Mouse (Mus musculus): ENCODE data around the gene Defb21.

Gene Defb21

DNA sequence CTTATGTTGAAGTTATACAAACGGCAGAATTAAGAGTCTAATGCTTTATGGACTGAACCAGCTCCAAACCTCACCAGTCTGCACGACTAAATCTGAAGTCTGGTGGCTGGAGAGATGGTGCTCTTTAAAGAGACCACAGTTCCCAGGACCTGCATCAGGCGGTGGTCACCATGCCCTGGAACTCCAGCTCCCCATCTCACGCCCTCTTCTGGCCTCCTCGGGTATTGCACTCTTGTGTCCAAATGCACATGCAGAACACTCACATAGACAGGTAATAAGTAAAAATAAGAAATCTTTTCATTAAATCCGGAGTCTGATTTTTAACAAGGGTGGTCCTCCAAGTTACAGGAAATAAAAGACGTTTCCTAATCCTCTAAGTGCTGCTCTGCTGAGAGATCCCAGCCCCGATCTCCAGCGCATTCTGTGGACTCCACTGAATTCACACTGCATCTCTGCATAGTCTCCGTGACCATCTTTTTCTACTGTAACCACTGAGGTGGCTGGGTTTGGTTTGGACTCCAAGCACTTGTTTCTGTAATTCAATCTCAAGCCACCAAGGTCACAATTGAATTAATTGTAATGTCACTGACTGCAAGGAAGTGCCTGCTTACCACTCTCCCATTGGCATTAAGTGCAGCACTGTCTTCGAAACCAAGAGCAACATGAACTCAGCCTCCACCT lies at the start of gene Defb21:
Gene Defb21 (plus strand): TSS at position 631 of the 681 bp plus-strand sequence.
- no peak for DNase-seq (ENCODE audit: low read depth in 2 of 2, low spot score in 2 of 2)

DNA sequence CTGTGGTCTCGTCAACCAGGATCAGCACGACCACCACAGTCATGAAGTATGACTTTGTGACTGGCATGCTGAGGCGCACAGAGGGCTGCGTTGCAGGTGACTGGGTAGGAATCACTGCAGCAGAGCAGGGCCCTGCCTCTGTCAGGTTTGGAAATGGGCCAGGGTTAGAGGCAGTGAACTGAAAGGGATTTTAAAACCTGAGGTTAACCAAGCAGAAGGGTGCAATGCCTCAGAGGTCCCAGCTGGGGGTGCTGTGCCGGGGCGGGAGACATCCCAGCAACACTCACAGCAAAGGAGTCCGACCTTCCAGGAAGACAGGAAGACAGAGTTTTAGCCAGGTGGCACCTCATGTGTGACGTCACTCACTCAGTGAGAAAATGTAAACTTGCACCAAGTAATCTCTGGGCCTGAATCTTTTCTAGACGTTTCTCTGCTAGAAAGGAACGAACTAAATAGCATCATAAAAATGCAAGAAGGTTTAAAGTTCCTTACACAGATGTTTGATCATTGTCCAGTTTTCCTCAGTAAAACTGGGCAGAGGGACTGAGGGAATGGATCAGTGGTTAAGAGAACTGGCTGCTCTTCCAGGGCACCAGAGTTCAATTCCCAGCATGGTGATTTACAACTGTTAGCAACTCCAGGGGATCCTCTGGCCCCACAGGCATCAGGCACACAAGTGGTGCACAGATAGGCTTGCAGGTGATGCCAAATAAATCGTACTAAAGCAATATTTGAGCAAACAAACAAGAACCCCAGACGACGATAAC lies 32.4 kb upstream of the Defb21 start, which contains the start of gene Defb29:
Gene Defb29 (minus strand): TSS at position 155 of the 767 bp plus-strand sequence.
- no peak for DNase-seq (ENCODE audit: low read depth in 2 of 2, low spot score in 2 of 2)

DNA sequence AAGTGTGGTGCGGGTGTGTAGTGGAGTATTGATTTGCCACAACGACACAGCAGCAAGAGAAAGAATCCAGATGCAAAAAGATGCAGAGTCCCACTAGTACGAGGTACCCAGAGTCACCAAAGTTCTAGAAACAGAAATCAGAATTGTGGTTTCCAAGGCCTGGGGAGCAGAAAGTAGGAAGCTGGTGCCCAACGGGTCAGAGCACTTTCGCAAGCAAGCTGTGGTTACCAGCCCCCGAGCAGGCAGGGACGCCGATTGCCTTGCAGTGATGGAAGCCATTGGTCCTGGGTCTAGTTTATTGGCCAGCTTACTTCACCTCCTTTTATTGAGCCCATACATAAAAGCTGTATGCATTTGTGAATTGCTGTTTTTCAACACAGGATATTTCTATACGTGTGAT lies 30.6 kb upstream of the Defb21 start:
- DNase-seq (ENCODE audit: low read depth in 2 of 2, low spot score in 2 of 2): no peak

DNA sequence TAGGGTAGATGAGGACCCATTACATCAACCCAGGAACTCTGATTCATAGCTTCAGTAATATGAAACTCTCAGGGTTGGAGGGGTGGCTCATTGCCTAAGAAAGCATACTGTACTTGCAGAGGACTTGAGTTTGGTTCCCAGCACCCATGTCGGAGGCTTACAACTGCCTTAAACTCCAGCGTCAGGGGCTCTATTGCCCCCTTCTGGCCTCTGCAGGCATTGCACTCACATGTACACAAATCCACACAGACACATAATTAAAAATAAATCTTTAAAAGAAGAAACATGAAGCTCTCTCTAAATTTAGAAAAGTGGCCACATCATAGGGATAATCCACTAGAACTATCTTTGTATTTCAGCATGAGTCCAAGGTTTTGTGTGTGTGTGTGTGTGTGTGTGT lies 29.6 kb upstream of the Defb21 start:
- DNase-seq (ENCODE audit: low read depth in 2 of 2, low spot score in 2 of 2): no peak

DNA sequence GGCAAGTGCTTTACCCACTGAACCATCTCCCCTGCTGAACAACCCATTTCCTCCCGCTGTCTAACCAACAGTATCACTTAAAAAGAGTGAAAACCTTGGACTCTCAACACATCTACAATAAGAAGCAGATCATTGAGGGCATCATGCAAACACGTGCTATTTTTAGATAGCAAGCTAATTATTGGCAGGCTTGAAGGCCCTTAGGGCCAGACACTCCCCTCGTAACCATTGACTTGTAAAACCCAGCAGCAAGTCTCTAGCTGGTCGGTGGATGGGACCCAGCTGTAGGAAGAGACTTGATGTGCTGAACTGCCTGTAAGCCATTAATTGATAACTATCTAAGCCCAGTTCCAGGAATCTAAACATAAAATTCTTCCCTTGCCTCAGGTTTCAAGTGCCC lies 29.1 kb upstream of the Defb21 start:
- DNase-seq (ENCODE audit: low read depth in 2 of 2, low spot score in 2 of 2): no peak

DNA sequence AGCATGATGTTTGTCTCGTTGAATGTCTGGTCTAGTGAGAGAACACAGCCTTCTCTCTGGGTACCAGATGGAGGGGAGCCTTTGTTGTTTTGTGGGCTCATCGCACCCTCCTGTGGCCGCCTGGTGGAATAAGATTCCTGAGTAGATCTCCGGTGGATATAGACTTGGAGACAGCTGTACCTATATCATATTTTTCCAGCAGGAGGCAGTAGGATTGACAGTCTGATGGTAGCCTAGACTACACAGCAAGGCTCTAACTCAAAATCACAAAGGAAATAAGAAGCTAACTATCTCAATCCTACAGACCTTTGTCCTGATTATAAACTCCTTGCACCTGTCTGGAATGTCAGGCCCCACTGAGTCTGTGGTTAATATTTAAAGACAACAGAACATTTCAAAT lies 27.9 kb upstream of the Defb21 start:
- DNase-seq (ENCODE audit: low read depth in 2 of 2, low spot score in 2 of 2): no peak

DNA sequence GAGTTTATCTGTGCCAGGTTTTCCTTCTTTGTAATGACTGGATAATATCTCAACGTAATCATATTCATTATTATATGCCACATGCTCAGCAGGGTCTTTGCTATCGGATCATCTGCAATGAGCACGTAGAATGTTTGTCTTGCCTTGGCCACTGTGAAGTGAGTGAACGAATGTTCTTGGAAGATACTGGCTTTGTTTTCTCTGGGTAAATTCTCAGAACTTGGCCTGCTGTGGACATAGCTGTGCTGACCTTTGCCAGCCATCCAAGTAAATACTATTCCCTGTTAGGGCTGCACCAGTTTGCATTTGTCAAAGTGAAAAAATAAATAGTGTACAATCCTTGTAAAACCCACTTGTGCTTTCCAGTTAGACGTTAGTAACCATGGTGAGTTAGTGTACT lies 24.4 kb upstream of the Defb21 start:
- DNase-seq (ENCODE audit: low read depth in 2 of 2, low spot score in 2 of 2): no peak

DNA sequence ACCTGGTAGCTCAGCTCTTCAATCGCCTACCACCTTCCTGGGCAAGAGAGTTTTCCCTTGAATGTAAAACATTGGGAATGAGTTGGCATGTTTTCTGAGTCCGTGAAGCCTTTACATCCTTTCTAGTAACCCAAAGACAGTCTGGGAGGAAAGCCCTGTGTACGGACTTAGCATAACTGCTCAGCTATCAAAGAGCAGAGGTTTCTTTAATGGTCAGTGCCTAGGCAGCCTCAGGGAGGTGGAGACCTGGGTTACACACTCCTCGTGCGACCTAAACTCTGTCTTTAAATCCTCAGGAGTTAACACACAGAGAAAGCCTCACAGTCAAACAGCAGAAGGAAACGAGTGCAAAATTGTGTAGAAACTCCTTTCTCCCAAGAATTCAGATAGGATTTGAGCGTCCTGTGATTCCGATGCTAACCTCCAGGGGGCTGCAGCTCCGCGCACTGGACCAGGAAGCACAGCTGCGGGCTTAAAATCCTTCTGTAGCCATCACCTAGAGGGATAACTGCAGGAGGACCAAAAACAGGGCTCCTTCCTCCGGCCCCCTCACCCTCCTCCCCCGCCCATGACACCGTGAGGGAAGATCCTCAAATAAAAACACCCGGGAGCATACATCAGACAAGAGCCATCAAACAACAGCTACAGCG lies 18.6 kb upstream of the Defb21 start:
- no peak for DNase-seq (ENCODE audit: low read depth in 2 of 2, low spot score in 2 of 2)

DNA sequence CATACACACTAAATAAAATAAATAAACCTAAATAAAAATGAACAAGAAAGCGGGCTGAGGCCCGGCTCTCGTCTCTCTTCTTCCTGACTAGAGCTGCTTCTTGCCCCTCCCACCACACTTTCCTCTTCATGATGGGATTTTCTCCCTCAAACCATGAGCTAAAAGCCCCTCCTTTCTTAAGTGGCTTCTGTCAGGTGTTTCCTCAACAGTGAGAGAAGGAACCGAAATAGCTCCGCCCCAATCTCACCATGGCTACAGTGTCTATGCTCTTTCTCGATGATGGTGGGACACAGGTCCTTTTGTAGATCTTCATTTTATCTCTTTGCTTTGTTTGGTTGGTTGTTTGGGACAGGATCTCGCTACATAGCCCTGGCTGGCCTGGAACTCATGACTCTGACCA lies 15.9 kb upstream of the Defb21 start:
- DNase-seq (ENCODE audit: low read depth in 2 of 2, low spot score in 2 of 2): no peak

DNA sequence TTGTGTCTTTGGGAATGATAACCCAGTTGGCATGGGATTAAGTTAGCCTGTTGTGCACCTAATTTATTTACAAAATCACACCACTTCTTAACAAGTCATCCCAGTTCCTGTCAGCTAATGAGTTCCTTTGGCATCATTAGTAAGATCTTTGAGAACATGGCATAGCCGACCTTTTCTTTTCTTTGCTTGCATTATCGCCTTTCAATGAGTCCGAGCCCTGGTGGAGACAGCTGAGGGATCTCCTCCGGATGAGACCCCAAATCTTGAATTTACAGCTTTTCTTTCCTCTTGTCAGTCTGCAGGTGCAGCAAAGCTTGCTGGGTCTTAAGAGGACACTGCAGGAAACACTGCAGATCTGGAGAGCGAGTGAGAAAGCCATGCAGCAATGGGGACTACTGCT lies 3.5 kb upstream of the Defb21 start, which contains the start of gene Gm17416:
Gene Gm17416 (plus strand): TSS at position 301 of the 400 bp plus-strand sequence.
- no peak for DNase-seq (ENCODE audit: low read depth in 2 of 2, low spot score in 2 of 2)

DNA sequence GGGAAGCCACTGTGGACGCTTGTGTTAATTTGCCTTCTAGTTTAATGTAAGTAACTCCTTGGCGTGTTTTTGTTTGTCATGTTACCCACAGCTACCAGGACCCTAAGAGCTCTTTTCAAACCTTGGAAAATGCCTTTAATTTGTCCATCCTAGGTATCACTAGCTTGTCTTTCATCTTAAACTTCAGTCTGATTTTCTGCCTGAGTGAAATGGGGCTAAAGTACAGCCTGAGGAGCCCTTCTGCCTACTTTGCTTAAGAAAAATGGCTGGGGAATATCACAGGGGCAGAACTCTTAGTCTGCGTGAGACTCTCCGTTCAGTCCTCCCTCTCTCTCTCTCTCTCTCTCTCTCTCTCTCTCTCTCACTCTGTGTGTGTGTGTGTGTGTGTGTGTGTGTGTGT lies 2.7 kb upstream of the Defb21 start:
- no peak for DNase-seq (ENCODE audit: low read depth in 2 of 2, low spot score in 2 of 2)

DNA sequence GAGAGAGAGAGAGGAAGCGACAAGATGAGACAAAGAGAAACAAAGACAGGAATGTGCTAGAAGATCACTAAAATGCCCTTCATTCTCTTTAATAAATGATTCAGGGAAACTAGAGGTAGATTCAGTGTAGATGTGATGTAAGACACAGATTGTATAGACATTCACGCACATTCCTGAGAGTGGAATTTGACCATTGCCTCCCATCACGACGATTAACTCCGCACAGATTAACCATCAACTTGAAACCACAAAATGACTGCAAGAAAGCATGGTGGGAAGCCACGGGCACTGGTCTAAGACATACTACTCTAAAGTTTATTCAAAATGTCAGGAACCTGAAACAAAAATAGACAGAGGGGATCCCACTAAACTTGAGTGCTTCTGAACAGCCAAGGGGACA lies 2.2 kb upstream of the Defb21 start:
- no peak for DNase-seq (ENCODE audit: low read depth in 2 of 2, low spot score in 2 of 2)

DNA sequence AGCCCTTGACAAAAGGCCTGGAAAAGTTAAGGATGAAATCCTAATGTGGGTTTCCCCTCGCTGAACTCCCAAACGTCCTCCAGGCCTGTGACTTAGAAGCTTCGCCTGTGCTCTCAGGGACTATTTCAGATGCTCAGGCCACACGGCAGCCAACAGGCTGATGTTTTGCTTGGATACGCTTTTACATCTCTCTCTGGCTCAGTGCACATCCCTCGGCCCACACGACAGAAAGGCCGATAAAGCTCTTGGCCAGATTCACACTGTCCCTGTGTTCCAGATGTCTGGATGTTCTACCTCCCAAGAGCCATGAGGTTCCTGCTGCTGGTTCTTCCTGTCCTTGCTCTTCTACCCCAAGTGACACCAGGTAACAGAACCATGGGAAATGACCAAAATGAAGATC lies 940 bp downstream of the Defb21 start:
- no peak for DNase-seq (ENCODE audit: low read depth in 2 of 2, low spot score in 2 of 2)

DNA sequence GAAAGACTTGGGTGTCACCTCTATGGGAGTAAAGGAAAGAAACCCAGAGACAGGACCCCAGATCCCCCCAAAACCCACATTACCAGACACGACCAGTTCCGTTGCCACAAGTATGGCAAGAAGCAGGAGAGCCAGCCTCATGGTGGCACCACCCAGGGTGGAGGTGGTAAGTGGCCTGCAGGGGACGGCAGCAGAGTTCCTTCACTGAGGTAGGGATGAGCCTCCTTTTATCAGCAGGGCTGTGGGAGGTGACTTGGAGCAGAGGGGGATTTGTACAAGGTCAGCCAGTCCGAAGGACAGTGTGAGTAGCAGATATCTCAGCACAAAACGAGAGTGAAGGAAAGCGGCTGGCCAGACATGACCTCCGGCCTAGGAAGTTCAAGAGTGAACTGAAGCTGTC lies 7.6 kb downstream of the Defb21 start, which contains the start of gene Defb19:
Gene Defb19 (minus strand): TSS at position 206 of the 400 bp plus-strand sequence.
- no peak for DNase-seq (ENCODE audit: low read depth in 2 of 2, low spot score in 2 of 2)

DNA sequence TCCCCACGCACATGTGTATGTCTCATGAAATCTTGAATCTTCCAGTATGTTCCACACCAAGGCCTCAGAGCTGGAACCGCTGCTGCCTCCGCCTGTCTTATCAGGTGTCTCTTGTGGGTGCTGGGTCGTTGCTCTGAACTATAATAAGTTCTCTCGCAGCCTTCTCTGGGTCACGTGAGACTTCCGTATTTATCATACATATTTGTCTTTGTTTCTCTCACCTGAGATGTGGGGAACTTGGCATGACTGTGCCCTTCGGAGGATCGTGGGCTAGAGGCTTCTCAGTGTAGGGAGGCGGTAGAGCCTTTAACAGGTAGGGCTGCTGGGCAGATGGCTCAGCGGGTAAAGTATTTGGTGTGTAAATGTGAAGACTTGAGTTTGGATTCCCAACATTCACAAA lies 8.1 kb downstream of the Defb21 start:
- no peak for DNase-seq (ENCODE audit: low read depth in 2 of 2, low spot score in 2 of 2)

DNA sequence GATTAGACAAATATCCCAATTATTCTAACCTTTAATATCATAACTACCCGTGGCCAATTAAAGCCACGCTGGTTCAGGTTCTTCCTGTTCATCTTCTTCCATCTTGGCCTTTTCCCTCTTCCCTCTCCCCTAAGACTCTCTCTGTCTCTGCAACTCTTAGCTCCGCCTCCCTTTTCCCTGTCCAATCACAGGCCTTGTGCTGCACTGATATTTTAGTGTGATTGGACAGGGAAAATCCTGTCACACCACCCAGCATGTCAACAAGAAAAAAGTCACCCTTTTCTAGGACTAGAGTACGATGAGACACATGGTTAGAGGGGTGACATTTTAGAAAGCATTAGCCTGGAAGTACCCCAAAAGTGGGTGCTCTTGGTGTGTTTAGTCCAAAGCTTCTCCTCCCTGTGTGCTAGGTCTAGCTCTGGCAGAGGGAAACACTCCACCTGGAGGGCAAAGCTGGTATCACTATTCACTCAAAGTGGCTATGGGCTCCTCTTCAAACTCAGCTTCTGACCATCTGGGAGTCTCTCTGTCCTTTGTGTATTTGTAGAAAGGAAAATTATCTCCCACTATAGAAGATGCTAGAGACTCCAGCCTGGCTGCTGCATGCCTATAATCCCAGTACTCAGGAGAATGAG lies 14.5 kb downstream of the Defb21 start:
- DNase-seq (ENCODE audit: low read depth in 2 of 2, low spot score in 2 of 2): no peak

DNA sequence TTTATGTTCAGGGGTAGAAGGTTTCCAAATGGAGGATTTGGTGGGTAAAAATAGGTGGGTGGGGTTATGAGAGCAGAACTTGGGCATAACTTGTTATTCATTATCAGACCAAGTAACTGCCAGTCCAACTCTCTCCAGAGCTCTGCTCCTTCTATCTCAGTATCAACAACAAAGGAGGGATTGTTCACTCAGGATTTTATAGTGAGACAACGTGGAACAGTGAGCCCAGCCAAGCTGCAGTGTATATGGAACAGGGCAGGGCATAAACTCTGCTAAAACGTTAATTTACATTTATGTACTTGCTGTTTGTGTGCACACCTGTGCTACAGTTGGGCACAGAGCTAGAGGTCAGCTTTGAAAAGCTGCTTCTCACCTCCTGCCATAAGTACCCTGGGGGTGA lies 15.9 kb downstream of the Defb21 start:
- no peak for DNase-seq (ENCODE audit: low read depth in 2 of 2, low spot score in 2 of 2)

DNA sequence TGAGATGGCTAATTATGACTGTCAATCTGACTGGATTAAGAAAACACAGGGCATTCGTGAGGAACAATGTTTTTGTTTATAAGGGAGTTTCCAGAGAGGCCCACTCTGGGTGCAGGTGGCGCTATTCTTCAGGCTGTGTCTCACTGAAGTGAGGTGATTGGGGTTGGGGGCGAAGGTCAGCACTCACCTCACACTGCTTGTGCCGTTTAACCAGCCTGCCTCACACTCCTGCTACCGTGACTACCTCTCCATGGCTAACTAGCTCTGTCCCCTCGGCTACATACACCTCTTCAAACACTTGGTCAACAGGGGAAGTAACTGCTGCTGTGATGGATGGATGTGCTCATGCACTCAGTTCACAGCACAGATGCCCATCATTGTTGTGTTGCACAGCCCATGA lies 16.5 kb downstream of the Defb21 start:
- no peak for DNase-seq (ENCODE audit: low read depth in 2 of 2, low spot score in 2 of 2)

DNA sequence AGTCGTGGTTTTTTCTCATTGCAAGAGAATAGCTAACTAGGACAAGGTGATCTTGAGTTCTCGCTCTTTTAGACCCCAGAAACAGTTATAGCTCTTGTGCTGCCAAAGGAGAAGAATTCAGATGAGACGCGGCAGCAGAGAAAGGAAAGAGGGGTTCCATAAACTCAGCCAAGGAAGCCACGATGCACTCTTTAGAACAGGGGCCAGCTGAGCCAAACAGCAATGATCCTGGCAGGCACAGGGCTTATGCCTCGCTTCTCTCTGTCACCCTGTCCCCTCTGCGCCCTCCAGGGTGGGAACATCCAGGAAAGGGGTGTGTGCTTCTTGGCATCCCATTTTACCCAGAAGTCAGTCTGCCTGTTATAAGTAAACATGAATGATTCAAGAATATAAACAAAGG lies 26.8 kb downstream of the Defb21 start, which contains the start of gene Defb45:
Gene Defb45 (minus strand): TSS at position 101 of the 400 bp plus-strand sequence.
- DNase-seq (ENCODE audit: low read depth in 2 of 2, low spot score in 2 of 2): no peak

DNA sequence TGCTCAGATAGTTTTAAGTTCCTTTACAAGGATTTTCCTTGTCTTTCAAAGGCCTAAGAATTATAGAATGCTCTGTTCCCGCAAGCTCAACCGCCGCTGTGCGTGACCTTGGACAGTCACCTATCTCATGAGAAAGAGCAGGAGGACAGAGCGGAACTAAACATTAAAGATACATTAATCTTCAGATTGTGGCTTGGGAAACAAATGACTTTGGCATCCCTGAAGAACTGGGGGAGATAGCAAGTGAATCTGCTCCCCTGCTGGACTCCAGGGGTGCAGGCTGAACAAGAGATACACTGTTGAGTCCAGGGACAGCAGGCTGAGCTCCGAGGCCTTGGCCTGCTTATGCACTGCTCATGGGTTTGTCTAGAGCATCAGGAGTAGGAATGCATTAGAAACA lies 27.5 kb downstream of the Defb21 start:
- no peak for DNase-seq (ENCODE audit: low read depth in 2 of 2, low spot score in 2 of 2)

DNA sequence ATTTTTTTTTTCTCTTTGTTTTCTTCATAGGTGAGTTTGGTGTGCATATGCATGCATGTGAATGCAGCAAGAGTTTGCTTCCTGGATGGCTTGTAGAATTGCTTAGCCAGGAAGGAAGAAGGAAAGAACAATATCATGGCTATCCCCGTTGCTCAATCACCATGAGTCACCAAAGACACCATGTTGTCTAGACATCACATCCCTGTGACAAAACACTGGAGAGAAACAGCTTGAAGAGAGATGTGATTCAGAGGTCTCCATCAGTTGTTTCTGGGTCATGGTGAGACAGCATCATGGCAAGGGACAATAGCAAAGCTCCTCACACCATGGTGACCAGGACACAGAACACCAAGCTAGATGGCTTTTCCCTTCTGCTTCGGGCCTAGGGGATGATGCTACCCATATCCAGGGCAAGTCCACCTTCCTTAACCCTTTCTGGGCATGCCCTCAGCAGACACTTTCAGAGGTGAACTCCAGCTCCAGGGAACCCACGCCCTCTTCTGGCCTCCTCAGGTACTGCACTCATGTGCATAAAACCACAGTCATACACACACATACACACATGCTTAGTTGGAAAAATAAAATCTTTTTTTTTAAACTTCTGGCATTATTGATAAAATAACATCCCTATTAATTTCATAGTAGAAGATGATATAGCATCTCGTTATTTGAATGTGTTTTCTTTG lies 28.9 kb downstream of the Defb21 start:
- no peak for DNase-seq (ENCODE audit: low read depth in 2 of 2, low spot score in 2 of 2)

All from CD8-positive naive resting alpha-beta T cell, adult 2 months (primary cell).